Mouse (Mus musculus) kidney, adult 2 months (tissue): ENCODE measurements around the gene Ppan.

Source experiments
- CTCF ChIP-seq: fragments of 200-500 bp; conservative IDR thresholded peaks from 2 replicates; pipeline ENCODE4 v1.5.1; 2011; ENCODE audit warnings: low read depth, mild to moderate bottlenecking, control low read depth, low read length, moderate library complexity, mixed read lengths; ENCODE audit not compliant: insufficient read depth, insufficient read length
- POLR2A ChIP-seq: fragments of 200-500 bp; IDR thresholded peaks from one replicate; pipeline ENCODE4 v1.6.1; 2011; ENCODE audit warnings: low read depth, low read length, control low read depth

- TF ChIP-seq CTCF (no peak), POLR2A (no peak)
Observed at GRCm38 (mm10) chr9:20923258-20923657, 35.3 kb downstream of the Ppan start.
